8 mouse cellular contexts compared by ENCODE assay signal in the genomic region with DNA sequence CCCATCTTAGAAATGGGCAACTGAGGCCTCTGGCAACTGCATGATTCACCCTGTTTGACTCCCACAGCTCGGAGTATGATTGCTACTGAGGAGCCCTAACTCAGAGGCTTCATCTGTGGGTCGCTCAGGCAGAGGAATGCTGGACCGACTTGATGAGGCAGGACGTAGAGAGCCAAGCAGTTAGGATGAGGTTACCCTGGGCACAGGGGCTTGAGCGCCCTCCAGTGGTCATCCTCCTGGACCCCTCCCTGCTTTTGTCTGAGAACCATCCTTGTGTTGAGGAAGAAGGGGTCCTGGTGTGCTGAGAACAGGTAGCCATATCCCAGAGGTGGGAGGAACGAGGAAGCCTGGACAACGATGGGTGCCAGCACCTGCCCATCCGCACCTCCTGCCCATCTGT.
DNase-seq lines count a peak whose midpoint lies in the region; ATAC-seq lines count a peak whose summit lies in the region.

No protein-coding gene starts in this region.

- H3K27ac ChIP-seq in limb, embryonic 13.5 days: no peak overlapping the region

- peaks cover 26% of the 10 kb centered on the region for H3K4me1 ChIP-seq in limb, embryonic 13.5 days

- no peak overlapping the region for H3K4me2 ChIP-seq in limb, embryonic 13.5 days (replicated peaks)

- peak; percentile 11 for DNase-seq in adrenal gland, adult 2 months
- DNase-seq in adrenal gland, adult 8-10 months: no peak
- DNase-seq in right cerebral cortex, postnatal 14 days: peak; percentile 23
- no peak for DNase-seq in right cerebral cortex, adult 18-20 months
- peak; percentile 76 for DNase-seq in embryo, embryonic 10.5 days (ENCODE audit: low spot score)
- no peak for DNase-seq in spleen, postnatal 14 days (ENCODE audit: low spot score in 2 of 2)
- no peak for DNase-seq in right cerebral cortex, postnatal 36 days (ENCODE audit: low spot score in 2 of 2)

- H3K9ac ChIP-seq in limb, embryonic 13.5 days: 0 out of 2 replicates have a peak overlapping the region, but pooled peaks have one; percentile 31

- H3K36me3 ChIP-seq in limb, embryonic 13.5 days: no peaks in the 10 kb centered on the region

- 9% methylated on average over 8 of the region's 8 CpGs for WGBS in limb, embryonic 13.5 days

- ATAC-seq in limb, embryonic 13.5 days (ENCODE audit: low FRiP score, low read depth): no peak

- no peak overlapping the region for H3K4me3 ChIP-seq in limb, embryonic 13.5 days

- H3K27me3 ChIP-seq in limb, embryonic 13.5 days: peaks cover 94% of the 10 kb centered on the region

- no peaks in the 10 kb centered on the region for H3K9me3 ChIP-seq in limb, embryonic 13.5 days

Comparison
In these comparisons a context has a peak if more than half of its experiments do, and no peak if none do; other contexts are left out.
1. DNase-seq: peak in adrenal gland, adult 2 months (single experiment), right cerebral cortex, postnatal 14 days (single experiment) and embryo, embryonic 10.5 days (single experiment); none in adrenal gland, adult 8-10 months (single experiment), right cerebral cortex, adult 18-20 months (single experiment), spleen, postnatal 14 days (0 of 2) and right cerebral cortex, postnatal 36 days (0 of 2).